Mouse (Mus musculus): ENCODE measurements around the gene Sirt6. TPM values are rescaled to one million over a fixed set of nuclear protein-coding genes. Genes with fewer than 3 reads are reported as not detected.

Gene Sirt6
- polyA plus RNA-seq, 1 experiment from 2014 or later: 7.3 TPM

DNA sequence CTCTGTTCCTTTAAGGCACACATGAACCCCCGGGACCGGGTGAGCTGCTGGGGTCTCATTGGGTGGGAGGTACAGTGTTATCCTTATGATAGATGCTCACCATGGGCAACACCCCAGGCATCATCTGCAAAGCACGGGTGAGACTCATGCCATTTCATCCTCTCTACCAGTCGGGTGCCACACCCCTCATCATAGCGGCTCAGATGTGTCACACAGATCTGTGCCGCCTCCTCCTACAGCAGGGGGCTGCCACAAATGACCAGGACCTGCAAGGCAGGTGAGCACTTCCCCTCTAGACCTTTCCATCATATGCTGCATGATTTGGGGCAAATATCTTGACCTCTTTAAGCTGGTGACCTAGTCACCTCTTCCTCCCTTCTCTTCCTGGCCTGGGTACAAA is 10.5 kb upstream of the Sirt6 start:
- H3K4me3 ChIP-seq (ENCODE audit: inconsistent target): no peak overlapping the region
- H3K79me2 ChIP-seq (ENCODE audit: inconsistent target): no peaks in the 10 kb centered on the region
- H3K36me3 ChIP-seq (ENCODE audit: inconsistent target): no peaks in the 10 kb centered on the region
- no peak overlapping the region for H3K27ac ChIP-seq
- WGBS (ENCODE audit: missing documents): 82% methylated on average over 6 of the region's 6 CpGs

- no peaks in the 10 kb centered on the region for H3K36me3 ChIP-seq (ENCODE audit: inconsistent target)
- H3K79me2 ChIP-seq (ENCODE audit: inconsistent target): no peaks in the 10 kb centered on the region
- no peak overlapping the region for H3K4me3 ChIP-seq (ENCODE audit: inconsistent target)
- no peak overlapping the region for H3K27ac ChIP-seq
- WGBS (ENCODE audit: missing documents): 36% methylated on average over 8 of the region's 8 CpGs
Measured at GRCm38 (mm10) chr10:81636338-81636737, 8.7 kb upstream of the Sirt6 start.

DNA sequence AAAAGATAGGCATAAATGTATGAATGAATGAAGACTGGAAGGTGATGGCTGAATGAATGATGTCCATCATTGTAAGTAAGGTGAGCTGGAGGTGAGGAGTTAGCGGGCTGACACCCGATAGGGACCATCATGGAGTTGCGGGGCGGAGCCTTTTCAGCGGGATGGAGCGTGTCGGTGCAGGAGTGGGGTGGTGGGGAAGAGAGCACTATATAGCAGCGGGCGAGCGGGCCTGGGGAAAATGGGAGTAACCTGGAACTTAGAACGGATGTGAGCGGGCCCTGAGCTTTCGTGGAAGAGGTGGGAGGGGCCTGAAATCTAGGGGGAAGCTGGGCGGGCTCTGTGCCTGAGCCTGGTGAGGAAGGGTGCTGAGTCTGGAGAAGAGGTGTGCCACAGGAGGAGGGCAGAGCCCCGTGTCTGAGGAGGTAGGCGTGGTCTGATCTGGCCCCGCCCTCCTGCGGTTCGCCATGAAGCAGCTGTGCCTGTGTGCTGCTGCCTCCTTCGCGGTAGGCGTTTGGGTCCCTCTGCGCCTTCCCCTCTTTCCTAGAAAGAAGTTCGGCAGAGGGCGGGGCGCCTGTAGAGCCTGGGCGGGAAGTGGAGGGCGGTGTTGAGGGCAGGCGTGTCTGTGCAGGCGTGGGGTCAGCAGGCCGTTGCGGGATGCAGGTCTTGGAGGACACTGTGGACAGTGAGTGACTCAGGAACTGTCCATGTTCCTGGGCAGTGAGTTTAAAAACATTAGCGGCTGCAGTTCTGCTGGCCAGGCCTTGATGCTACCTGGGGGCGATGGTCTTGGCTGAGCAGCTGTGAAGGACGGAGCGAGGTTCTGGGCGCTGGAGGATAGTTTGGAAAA is 5.9 kb upstream of the Sirt6 start:
- Histone ChIP-seq H3K79me2 (ENCODE audit: inconsistent target) (no peaks in the 10 kb centered on the region), H3K36me3 (ENCODE audit: inconsistent target) (no peaks in the 10 kb centered on the region), H3K4me3 (ENCODE audit: inconsistent target) (peak overlapping the region; percentile 22; the same call in 1 of the 2 replicates), H3K27ac (no peak overlapping the region)
- 9% methylated on average over 37 of the region's 37 CpGs for WGBS (ENCODE audit: missing documents)

DNA sequence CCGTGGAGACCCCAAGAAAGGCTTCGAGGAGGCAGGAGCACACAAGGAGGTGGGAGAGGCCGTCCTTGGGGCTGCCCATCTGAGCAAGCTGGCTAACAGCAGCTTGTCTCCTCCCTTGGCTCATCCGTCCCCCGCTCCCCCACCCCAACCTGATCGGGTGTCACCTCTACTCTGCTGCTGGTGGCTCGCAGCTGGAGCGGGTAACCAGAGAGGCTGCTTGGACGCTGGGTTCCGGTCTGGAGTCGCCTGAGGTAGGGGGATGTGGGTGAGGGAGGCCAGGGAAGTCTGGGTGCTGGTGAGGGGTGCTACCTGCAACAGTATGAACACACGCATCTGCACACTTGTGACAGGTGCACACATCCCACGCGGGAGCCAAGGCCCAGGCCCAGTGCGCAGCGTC is 793 bp upstream of the Sirt6 start, which contains the start of gene Ankrd24:
Ankrd24 (plus strand) TSS at position 151 of the 400 bp plus-strand sequence.
- Histone ChIP-seq H3K27ac (peak within 1 kb of the TSS; percentile 93), H3K36me3 (ENCODE audit: inconsistent target) (no peaks in the 10 kb centered on the region; the same call in 1 of the 2 replicates), H3K79me2 (ENCODE audit: inconsistent target) (peaks cover 8% of the 10 kb centered on the region; the same call in 1 of the 2 replicates), H3K4me3 (ENCODE audit: inconsistent target) (peak within 1 kb of the TSS; percentile 81)
- 93% methylated on average over 16 of the region's 16 CpGs for WGBS (ENCODE audit: missing documents)

DNA sequence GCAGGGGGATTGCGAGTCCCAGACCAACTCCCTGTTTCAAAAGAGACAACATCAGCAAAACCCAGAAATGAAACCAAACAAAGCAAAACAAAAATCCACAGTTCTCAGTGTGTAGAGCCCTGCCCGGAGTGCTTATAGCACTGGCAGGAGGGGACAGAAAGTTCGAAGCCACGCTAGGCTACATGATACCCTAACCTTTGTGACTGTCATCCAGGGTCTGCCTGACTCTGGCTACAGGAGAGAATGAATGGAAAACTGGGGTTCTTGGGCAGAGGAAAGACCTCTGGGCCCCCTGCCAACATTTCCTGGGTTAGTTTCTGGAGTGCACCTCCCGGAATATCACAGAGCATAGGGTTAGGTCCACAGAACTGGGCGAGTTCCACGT is 231 bp upstream of the Sirt6 start:
- peak overlapping the region; percentile 93 for H3K27ac ChIP-seq
- H3K4me3 ChIP-seq (ENCODE audit: inconsistent target): peak overlapping the region; percentile 81
- H3K36me3 ChIP-seq (ENCODE audit: inconsistent target): no peaks in the 10 kb centered on the region; the same call in 1 of the 2 replicates
- peaks cover 8% of the 10 kb centered on the region; the same call in 1 of the 2 replicates for H3K79me2 ChIP-seq (ENCODE audit: inconsistent target)
- WGBS (ENCODE audit: missing documents): 27% methylated on average over 7 of the region's 7 CpGs

DNA sequence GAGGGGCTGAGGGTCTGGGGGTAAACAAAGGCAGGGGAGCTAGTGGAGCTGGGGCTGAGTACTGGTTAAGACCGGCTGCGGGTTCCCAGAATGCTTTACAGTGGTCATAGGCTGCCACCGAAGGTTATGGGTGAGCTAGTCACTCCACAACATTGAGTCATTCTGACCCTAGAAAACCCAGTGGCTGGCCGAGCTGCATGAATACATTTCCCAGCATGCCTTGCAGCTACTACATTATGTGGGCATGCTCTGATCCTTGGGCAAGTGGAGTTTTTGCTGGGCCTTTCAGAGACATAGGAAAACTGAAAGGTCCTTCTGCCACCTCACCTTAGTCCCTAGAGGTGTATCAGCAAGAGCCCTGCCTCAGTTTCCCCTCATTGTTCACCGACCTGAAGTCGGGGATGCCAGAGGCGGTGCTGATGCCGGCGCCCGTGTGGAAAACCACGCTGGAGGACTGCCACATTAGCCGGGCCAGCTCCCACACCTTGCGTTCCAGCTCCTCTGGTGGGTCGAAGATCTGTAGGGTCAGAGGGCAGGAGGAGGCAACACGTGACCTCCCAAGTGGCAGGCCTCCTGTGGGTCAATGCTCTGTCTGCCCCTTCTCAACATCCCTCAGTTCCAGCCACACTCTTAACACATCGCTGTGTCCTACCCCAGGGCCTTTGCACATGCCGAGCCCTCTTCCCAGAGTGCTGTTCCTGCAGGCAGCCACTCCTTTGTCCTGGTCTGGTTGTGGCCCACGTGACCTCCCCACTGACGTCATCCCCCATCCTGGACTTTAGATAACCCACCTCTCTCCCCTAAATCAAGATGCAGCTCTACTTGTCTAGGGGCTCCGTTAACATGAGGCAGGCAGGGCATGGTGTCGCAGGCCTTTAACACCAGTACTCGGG is 1.2 kb downstream of the Sirt6 start:
- Histone ChIP-seq H3K79me2 (ENCODE audit: inconsistent target) (peaks cover 8% of the 10 kb centered on the region; the same call in 1 of the 2 replicates), H3K27ac (peak overlapping the region; percentile 93), H3K36me3 (ENCODE audit: inconsistent target) (no peaks in the 10 kb centered on the region; the same call in 1 of the 2 replicates), H3K4me3 (ENCODE audit: inconsistent target) (peak overlapping the region; percentile 81)
- 91% methylated on average over 22 of the region's 22 CpGs for WGBS (ENCODE audit: missing documents)

DNA sequence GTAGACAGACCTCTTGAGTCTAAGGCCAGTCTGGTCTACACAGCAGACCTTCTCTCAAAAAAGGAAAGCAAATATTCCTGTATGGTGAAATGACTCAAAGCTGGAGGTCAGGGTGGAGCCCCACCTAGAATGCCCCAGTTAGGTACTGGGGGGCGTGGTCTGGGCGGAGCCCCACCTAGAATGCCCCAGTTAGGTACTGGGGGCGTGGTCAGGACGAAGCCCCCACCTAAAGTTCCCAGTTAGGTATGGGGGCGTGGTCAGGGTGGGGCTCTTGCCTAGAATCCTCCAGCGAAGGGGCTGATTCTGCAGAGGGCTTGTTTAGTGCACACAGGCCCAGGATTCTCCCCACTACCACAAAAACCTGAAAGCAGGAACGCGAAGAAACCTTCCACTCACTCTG is 4.2 kb downstream of the Sirt6 start:
- Histone ChIP-seq H3K27ac (no peak overlapping the region), H3K79me2 (ENCODE audit: inconsistent target) (peaks cover 8% of the 10 kb centered on the region; the same call in 1 of the 2 replicates), H3K4me3 (ENCODE audit: inconsistent target) (no peak overlapping the region), H3K36me3 (ENCODE audit: inconsistent target) (no peaks in the 10 kb centered on the region; the same call in 1 of the 2 replicates)
- 91% methylated on average over 8 of the region's 8 CpGs for WGBS (ENCODE audit: missing documents)

- Histone ChIP-seq H3K4me3 (ENCODE audit: inconsistent target) (no peak overlapping the region), H3K79me2 (ENCODE audit: inconsistent target) (no peaks in the 10 kb centered on the region), H3K36me3 (ENCODE audit: inconsistent target) (no peaks in the 10 kb centered on the region; the same call in 1 of the 2 replicates), H3K27ac (no peak overlapping the region)
- 80% methylated on average over 9 of the region's 9 CpGs for WGBS (ENCODE audit: missing documents)
Measured at GRCm38 (mm10) chr10:81620786-81621185, 6.8 kb downstream of the Sirt6 start.

DNA sequence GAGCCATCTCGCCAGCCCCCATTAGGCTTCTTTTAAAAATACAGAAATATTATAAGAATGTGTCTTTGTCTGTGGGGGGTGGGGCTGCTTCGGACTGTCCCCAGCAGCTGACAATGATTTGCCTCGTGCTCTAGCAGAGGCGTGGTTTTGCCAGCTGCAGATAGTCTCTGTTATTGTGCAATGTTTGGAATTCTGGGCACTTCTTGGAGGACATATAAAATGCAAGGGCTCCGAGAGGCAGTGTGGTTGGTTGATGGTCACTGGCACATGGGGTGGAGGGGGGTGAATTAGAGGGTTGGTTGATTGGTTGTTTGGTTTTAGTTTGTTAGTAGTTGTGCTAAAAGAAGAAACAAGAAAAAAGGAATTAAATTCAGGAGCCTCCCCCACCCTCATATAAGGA is 7.6 kb downstream of the Sirt6 start:
- WGBS (ENCODE audit: missing documents): 61% methylated on average over 5 of the region's 5 CpGs
- no peak overlapping the region for H3K27ac ChIP-seq
- no peak overlapping the region for H3K4me3 ChIP-seq (ENCODE audit: inconsistent target)
- H3K36me3 ChIP-seq (ENCODE audit: inconsistent target): no peaks in the 10 kb centered on the region; the same call in 1 of the 2 replicates
- no peaks in the 10 kb centered on the region for H3K79me2 ChIP-seq (ENCODE audit: inconsistent target)

GRCm38 (mm10) chr10:81615486-81615885 is 12.1 kb downstream of the Sirt6 start:
- WGBS (ENCODE audit: missing documents): 89% methylated on average over 6 of the region's 6 CpGs
- no peak overlapping the region for H3K27ac ChIP-seq
- no peaks in the 10 kb centered on the region for H3K36me3 ChIP-seq (ENCODE audit: inconsistent target)
- no peak overlapping the region for H3K4me3 ChIP-seq (ENCODE audit: inconsistent target)
- no peaks in the 10 kb centered on the region for H3K79me2 ChIP-seq (ENCODE audit: inconsistent target)

- no peaks in the 10 kb centered on the region for H3K36me3 ChIP-seq (ENCODE audit: inconsistent target)
- peak overlapping the region; percentile 35 for H3K27ac ChIP-seq
- no peak overlapping the region for H3K4me3 ChIP-seq (ENCODE audit: inconsistent target)
- no peaks in the 10 kb centered on the region for H3K79me2 ChIP-seq (ENCODE audit: inconsistent target)
- 65% methylated on average over 3 of the region's 3 CpGs for WGBS (ENCODE audit: missing documents)
Measured at GRCm38 (mm10) chr10:81612779-81613178, 14.8 kb downstream of the Sirt6 start.

DNA sequence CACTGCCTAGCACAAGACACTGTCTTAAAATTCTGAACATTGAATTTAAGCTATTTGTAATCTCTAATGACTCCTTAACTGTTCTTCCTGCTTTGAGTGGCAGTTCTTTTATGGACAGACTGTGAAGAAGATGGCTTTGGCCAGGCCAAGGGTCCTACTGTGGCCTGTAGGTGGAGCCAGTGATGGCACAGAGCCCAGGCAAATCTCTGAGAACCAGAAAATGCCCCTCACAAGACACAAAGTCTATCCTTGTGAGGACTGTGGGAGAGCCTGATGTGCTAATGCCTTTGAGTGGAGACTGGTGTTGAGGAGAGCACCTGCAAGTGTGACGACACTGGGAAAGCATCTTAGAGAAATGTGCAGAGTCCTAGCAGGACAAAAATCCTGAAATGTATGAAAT is 19.3 kb downstream of the Sirt6 start:
- no peak overlapping the region for H3K27ac ChIP-seq
- H3K4me3 ChIP-seq (ENCODE audit: inconsistent target): no peak overlapping the region
- no peaks in the 10 kb centered on the region for H3K36me3 ChIP-seq (ENCODE audit: inconsistent target)
- H3K79me2 ChIP-seq (ENCODE audit: inconsistent target): no peaks in the 10 kb centered on the region
- 88% methylated on average over 1 of the region's 1 CpGs for WGBS (ENCODE audit: missing documents)

GRCm38 (mm10) chr10:81605974-81606751 is 21.4 kb downstream of the Sirt6 start, which contains the start of gene BC025920:
Gene BC025920 (plus strand): TSS chr10:81606270.
- Histone ChIP-seq H3K79me2 (ENCODE audit: inconsistent target) (no peaks in the 10 kb centered on the region), H3K4me3 (ENCODE audit: inconsistent target) (peak within 1 kb of the TSS; percentile 61), H3K27ac (peak within 1 kb of the TSS; percentile 82), H3K36me3 (ENCODE audit: inconsistent target) (no peaks in the 10 kb centered on the region)
- 2% methylated on average over 39 of the region's 39 CpGs for WGBS (ENCODE audit: missing documents)

DNA sequence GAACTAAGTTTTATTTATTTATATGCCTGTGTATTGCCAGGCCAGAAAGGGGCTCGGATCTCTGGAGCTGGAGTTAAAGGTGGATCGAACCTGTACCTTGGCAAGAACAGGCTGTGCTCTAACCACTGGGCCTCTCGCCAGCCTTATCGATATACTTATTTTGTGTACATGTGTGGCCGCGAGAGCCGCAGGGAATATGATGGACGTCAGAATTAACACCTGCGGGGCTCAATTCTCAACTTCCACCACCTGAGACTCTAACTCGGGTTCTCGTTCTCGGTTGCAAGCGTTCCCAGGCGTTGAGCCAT is 22.0 kb downstream of the Sirt6 start:
- H3K27ac ChIP-seq: peak overlapping the region; percentile 82
- H3K79me2 ChIP-seq (ENCODE audit: inconsistent target): no peaks in the 10 kb centered on the region
- H3K36me3 ChIP-seq (ENCODE audit: inconsistent target): no peaks in the 10 kb centered on the region
- WGBS (ENCODE audit: missing documents): 4% methylated on average over 14 of the region's 14 CpGs
- peak overlapping the region; percentile 61 for H3K4me3 ChIP-seq (ENCODE audit: inconsistent target)

All from macrophage (primary cell).